Mouse (Mus musculus) testis, adult 2 months (tissue): ENCODE measurements at regions not wholly inside any gene's neighbourhood (a gene's known extent, or its start where the extent isn't known, plus 50 kb on each side); places are given as distances from the start of the nearest gene placed in this dataset.

Source experiments
- CTCF ChIP-seq: fragments of 200-500 bp; IDR thresholded peaks from 2 replicates; pipeline ENCODE4 v1.5.1; 2012; ENCODE audit warnings: low read depth, mild to moderate bottlenecking, inconsistent platforms, low read length, moderate library complexity; ENCODE audit not compliant: control insufficient read depth, insufficient read depth, insufficient replicate concordance
- POLR2A ChIP-seq: fragments of 200-500 bp; IDR thresholded peaks from 2 replicates; pipeline ENCODE4 v1.6.1; 2012; ENCODE audit warnings: low read depth, mild to moderate bottlenecking, inconsistent platforms, low read length, moderate library complexity; ENCODE audit not compliant: control insufficient read depth

- TF ChIP-seq CTCF (no peak), POLR2A (no peak)
These were observed 1156.3 kb upstream of the Adgrl2 start for GRCm38 (mm10) chr3:150146635-150147034.
